Mouse (Mus musculus): ENCODE results near the gene Papln. TPM values are rescaled to one million over a fixed set of nuclear protein-coding genes. Genes with fewer than 3 reads are reported as not detected.

The Papln gene
- polyA plus RNA-seq, 1 experiment from 2014 or later = 2.1 TPM

DNA sequence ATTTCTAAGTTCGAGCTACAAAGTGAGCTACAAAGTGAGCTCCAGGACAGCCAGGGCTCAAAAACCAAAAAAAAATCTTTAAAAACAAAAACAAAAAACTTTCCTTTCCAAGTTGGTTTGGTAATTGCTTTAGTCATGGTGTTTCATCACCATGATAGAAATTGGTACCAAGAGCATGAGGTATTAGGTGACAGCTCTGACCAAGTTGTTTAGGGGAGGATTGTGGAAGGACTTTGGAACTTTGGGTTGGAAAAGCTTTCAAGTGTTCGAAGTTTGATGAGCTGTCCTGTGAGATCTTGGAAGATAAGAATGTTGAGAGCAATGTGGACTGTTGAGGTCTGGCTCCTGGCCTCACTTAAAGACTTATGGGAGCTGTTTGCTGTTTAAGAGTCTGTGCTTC lies 3.2 kb upstream of the Papln start:
- Histone ChIP-seq H3K27ac (replicated peaks) (no peak overlapping the region), H3K27me3 (ENCODE audit: control insufficient read depth, insufficient read depth, low read length) (no peaks in the 10 kb centered on the region), H3K4me3 (ENCODE audit: low read depth, low read length) (no peak overlapping the region), H3K36me3 (ENCODE audit: control insufficient read depth, insufficient read depth, low read length) (no peaks in the 10 kb centered on the region), H3K9ac (ENCODE audit: low read length) (no peak overlapping the region), H3K9me3 (ENCODE audit: control insufficient read depth, low read length) (no peaks in the 10 kb centered on the region), H3K4me2 (replicated peaks; ENCODE audit: low read depth) (no peak overlapping the region), H3K4me1 (replicated peaks; ENCODE audit: control insufficient read depth, insufficient read depth) (peaks cover 3% of the 10 kb centered on the region; the same call in 1 of the 2 replicates)
- TF ChIP-seq EP300 (optimal IDR thresholded peaks at IDR 0.05) = no peak
- no peak for TF ChIP-seq CTCF (IDR thresholded peaks at IDR 0.05; ENCODE audit: low read depth)
- DNase-seq (ENCODE audit: low spot score) = no peak
- no peak for ATAC-seq (ENCODE audit: low FRiP score, low TSS enrichment)
- 86% methylated on average over 2 of the region's 2 CpGs for WGBS

DNA sequence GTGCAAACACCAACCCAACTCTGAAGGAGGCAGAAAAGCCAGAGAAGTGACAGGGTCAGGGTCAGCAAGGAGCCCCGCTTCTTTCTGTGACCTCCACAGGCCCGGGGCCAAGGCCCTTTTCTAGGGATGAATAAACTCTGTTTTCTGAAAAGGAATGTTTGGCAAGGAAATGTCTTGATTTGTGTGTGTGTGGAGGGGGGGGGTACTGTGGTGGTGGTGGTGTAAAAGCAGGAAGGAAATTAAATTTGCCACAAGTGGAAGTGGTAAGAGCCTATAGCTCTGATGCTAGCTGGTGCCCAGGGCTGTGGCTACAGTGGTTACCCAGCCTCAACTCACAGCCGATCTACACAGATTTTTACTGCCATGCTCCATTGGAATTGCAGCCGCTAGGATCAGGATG lies 728 bp upstream of the Papln start:
- Histone ChIP-seq H3K4me3 (ENCODE audit: low read depth, low read length) (no peak overlapping the region), H3K4me2 (replicated peaks; ENCODE audit: low read depth) (no peak overlapping the region), H3K27me3 (ENCODE audit: control insufficient read depth, insufficient read depth, low read length) (no peaks in the 10 kb centered on the region), H3K36me3 (ENCODE audit: control insufficient read depth, insufficient read depth, low read length) (no peaks in the 10 kb centered on the region), H3K9me3 (ENCODE audit: control insufficient read depth, low read length) (no peaks in the 10 kb centered on the region), H3K27ac (replicated peaks) (0 out of 2 replicates have a peak overlapping the region, but pooled peaks have one; percentile 24), H3K4me1 (replicated peaks; ENCODE audit: control insufficient read depth, insufficient read depth) (peaks cover 3% of the 10 kb centered on the region; the same call in 1 of the 2 replicates), H3K9ac (ENCODE audit: low read length) (no peak overlapping the region)
- ATAC-seq (ENCODE audit: low FRiP score, low TSS enrichment) (no peak), DNase-seq (ENCODE audit: low spot score) (no peak)
- TF ChIP-seq CTCF (IDR thresholded peaks at IDR 0.05; ENCODE audit: low read depth) (no peak), EP300 (optimal IDR thresholded peaks at IDR 0.05) (no peak)
- 29% methylated on average over 4 of the region's 4 CpGs for WGBS

DNA sequence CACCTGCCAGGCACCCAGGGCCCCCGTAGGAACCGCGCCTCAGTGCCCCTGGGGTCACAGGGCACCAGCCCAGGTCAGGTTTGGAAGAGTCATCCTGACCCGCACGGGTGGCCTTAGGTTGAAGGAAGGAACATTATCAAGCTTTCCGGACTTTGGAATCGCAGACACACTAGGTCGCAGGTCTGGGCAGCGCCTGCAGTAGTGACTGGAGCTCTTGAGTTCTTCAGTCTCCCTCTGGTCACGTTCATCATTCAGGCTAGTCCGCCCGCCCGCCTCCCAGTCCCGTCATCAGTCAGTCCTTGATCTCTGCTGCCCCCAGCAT lies 571 bp downstream of the Papln start:
- Histone ChIP-seq H3K9ac (ENCODE audit: low read length) (peak overlapping the region; percentile 57), H3K4me2 (replicated peaks; ENCODE audit: low read depth) (peak overlapping the region; percentile 75), H3K4me1 (replicated peaks; ENCODE audit: control insufficient read depth, insufficient read depth) (peaks cover 3% of the 10 kb centered on the region; the same call in 1 of the 2 replicates), H3K4me3 (ENCODE audit: low read depth, low read length) (peak overlapping the region; percentile 36), H3K9me3 (ENCODE audit: control insufficient read depth, low read length) (no peaks in the 10 kb centered on the region), H3K27ac (replicated peaks) (peak overlapping the region; percentile 71), H3K27me3 (ENCODE audit: control insufficient read depth, insufficient read depth, low read length) (no peaks in the 10 kb centered on the region), H3K36me3 (ENCODE audit: control insufficient read depth, insufficient read depth, low read length) (no peaks in the 10 kb centered on the region)
- 7% methylated on average over 14 of the region's 14 CpGs for WGBS
- DNase-seq (ENCODE audit: low spot score) (peak; percentile 62), ATAC-seq (ENCODE audit: low FRiP score, low TSS enrichment) (peak; percentile 47)
- TF ChIP-seq EP300 (optimal IDR thresholded peaks at IDR 0.05) (no peak), CTCF (IDR thresholded peaks at IDR 0.05; ENCODE audit: low read depth) (no peak)

DNA sequence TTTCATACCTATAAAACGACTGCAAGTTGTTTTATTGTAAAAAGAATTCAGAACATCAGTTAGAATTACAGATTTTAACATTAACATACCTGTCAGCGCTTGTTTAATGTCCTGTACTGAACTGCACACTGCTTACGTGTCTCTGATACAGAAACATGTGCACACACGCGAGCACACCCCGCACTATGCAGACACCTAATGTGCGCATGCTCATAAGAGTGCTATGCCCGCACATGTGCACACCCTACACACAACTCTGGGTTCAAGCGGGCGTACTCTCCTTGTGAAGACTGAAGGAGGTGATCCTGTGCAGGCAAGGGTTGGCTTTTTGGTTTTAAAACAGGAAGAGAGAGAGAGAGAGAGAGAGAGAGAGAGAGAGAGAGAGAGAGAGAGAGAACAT lies 1.1 kb downstream of the Papln start:
- H3K9me3 ChIP-seq (ENCODE audit: control insufficient read depth, low read length) = no peaks in the 10 kb centered on the region
- peaks cover 3% of the 10 kb centered on the region; the same call in 1 of the 2 replicates for H3K4me1 ChIP-seq (replicated peaks; ENCODE audit: control insufficient read depth, insufficient read depth)
- peak; percentile 31; the same call in 1 of the 2 replicates for ATAC-seq (ENCODE audit: low FRiP score, low TSS enrichment)
- no peak overlapping the region for H3K9ac ChIP-seq (ENCODE audit: low read length)
- H3K36me3 ChIP-seq (ENCODE audit: control insufficient read depth, insufficient read depth, low read length) = no peaks in the 10 kb centered on the region
- TF ChIP-seq EP300 (optimal IDR thresholded peaks at IDR 0.05) = no peak
- TF ChIP-seq CTCF (IDR thresholded peaks at IDR 0.05; ENCODE audit: low read depth) = no peak
- no peak for DNase-seq (ENCODE audit: low spot score)
- peak overlapping the region; percentile 75 for H3K4me2 ChIP-seq (replicated peaks; ENCODE audit: low read depth)
- H3K27me3 ChIP-seq (ENCODE audit: control insufficient read depth, insufficient read depth, low read length) = no peaks in the 10 kb centered on the region
- 53% methylated on average over 10 of the region's 10 CpGs for WGBS
- peak overlapping the region; percentile 36; the same call in 1 of the 2 replicates for H3K4me3 ChIP-seq (ENCODE audit: low read depth, low read length)
- 0 out of 2 replicates have a peak overlapping the region, but pooled peaks have one; percentile 9 for H3K27ac ChIP-seq (replicated peaks)

GRCm38 (mm10) chr12:83765965-83766603 lies 2.6 kb downstream of the Papln start:
- H3K36me3 ChIP-seq (ENCODE audit: control insufficient read depth, insufficient read depth, low read length) = no peaks in the 10 kb centered on the region
- H3K9me3 ChIP-seq (ENCODE audit: control insufficient read depth, low read length) = no peaks in the 10 kb centered on the region
- H3K27me3 ChIP-seq (ENCODE audit: control insufficient read depth, insufficient read depth, low read length) = no peaks in the 10 kb centered on the region
- H3K9ac ChIP-seq (ENCODE audit: low read length) = no peak overlapping the region
- H3K27ac ChIP-seq (replicated peaks) = no peak overlapping the region
- 80% methylated on average over 13 of the region's 13 CpGs for WGBS
- no peak overlapping the region for H3K4me3 ChIP-seq (ENCODE audit: low read depth, low read length)
- DNase-seq (ENCODE audit: low spot score) = no peak
- ATAC-seq (ENCODE audit: low FRiP score, low TSS enrichment) = no peak
- no peak overlapping the region for H3K4me2 ChIP-seq (replicated peaks; ENCODE audit: low read depth)
- TF ChIP-seq EP300 (optimal IDR thresholded peaks at IDR 0.05) (no peak), CTCF (IDR thresholded peaks at IDR 0.05; ENCODE audit: low read depth) (no peak)
- peaks cover 8% of the 10 kb centered on the region for H3K4me1 ChIP-seq (replicated peaks; ENCODE audit: control insufficient read depth, insufficient read depth)

GRCm38 (mm10) chr12:83767833-83768232 lies 4.4 kb downstream of the Papln start:
- Histone ChIP-seq H3K9ac (ENCODE audit: low read length) (no peak overlapping the region), H3K4me3 (ENCODE audit: low read depth, low read length) (no peak overlapping the region), H3K36me3 (ENCODE audit: control insufficient read depth, insufficient read depth, low read length) (no peaks in the 10 kb centered on the region), H3K27me3 (ENCODE audit: control insufficient read depth, insufficient read depth, low read length) (no peaks in the 10 kb centered on the region), H3K4me2 (replicated peaks; ENCODE audit: low read depth) (no peak overlapping the region), H3K9me3 (ENCODE audit: control insufficient read depth, low read length) (no peaks in the 10 kb centered on the region), H3K27ac (replicated peaks) (peak overlapping the region; percentile 69), H3K4me1 (replicated peaks; ENCODE audit: control insufficient read depth, insufficient read depth) (peaks cover 8% of the 10 kb centered on the region)
- TF ChIP-seq CTCF (IDR thresholded peaks at IDR 0.05; ENCODE audit: low read depth) = no peak
- ATAC-seq (ENCODE audit: low FRiP score, low TSS enrichment) (peak; percentile 57), DNase-seq (ENCODE audit: low spot score) (peak; percentile 44)
- 59% methylated on average over 8 of the region's 9 CpGs for whole genome bisulfite sequencing

All from stomach, postnatal 0 days (tissue).